ENCODE assay signal across 34 mouse cellular contexts in the genomic region with DNA sequence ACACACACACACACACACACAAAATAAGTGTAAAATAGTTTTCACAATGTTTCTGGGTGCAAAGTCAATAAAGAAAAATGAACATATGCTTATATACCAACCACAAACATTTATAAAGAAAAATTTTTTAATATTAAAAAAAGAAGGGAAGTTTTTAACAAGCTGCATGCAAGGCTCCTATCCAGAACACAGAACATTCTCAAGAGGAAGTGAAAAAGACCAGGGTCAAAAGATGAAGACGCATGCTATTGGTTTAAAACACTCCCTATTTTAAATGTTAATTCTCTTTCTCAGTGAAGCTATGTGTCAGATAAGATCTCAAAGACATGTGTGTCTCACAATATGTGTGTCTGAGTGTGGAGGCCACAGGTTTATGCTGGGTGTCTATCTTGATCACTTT. TPM values are rescaled to one million over a fixed set of nuclear protein-coding genes. Genes with fewer than 3 reads are reported as not detected.
"Had no signal": no experiment of that assay in that cellular context is flagged by ENCODE, and none has a peak within 500 bp of the region (broad histone marks: within the 10 kb centered on the region; RNA-seq: fewer than 3 reads in every experiment).

No protein-coding gene starts in this region.

- H3K36me3 ChIP-seq: limb, embryonic 10.5 days; limb, embryonic 12.5 days; limb, embryonic 13.5 days; limb, embryonic 15.5 days; liver, embryonic 12.5 days; liver, embryonic 13.5 days; liver, embryonic 15.5 days; lung, embryonic 15.5 days; midbrain, embryonic 10.5 days; midbrain, embryonic 12.5 days; midbrain, embryonic 13.5 days; midbrain, embryonic 15.5 days; neural tube, embryonic 12.5 days had no signal

- H3K27ac ChIP-seq: limb, embryonic 10.5 days; limb, embryonic 12.5 days; limb, embryonic 13.5 days; limb, embryonic 15.5 days; liver, embryonic 12.5 days; liver, embryonic 13.5 days; liver, embryonic 14.5 days; liver, embryonic 15.5 days; lung, embryonic 15.5 days; macrophage; midbrain, embryonic 10.5 days; midbrain, embryonic 12.5 days; midbrain, embryonic 13.5 days; midbrain, embryonic 15.5 days; neural tube, embryonic 12.5 days had no signal

- H3K27me3 ChIP-seq: limb, embryonic 13.5 days; limb, embryonic 15.5 days; liver, embryonic 12.5 days; liver, embryonic 13.5 days; liver, embryonic 15.5 days; lung, embryonic 15.5 days; midbrain, embryonic 15.5 days; neural tube, embryonic 12.5 days had no signal

- H3K4me2 ChIP-seq: limb, embryonic 12.5 days; limb, embryonic 13.5 days; limb, embryonic 15.5 days; liver, embryonic 12.5 days; liver, embryonic 13.5 days; liver, embryonic 15.5 days; lung, embryonic 14.5 days; lung, embryonic 15.5 days; midbrain, embryonic 11.5 days; midbrain, embryonic 12.5 days; midbrain, embryonic 13.5 days; midbrain, embryonic 15.5 days; neural tube, embryonic 12.5 days had no signal

- H3K4me3 ChIP-seq: limb, embryonic 10.5 days; limb, embryonic 12.5 days; limb, embryonic 13.5 days; limb, embryonic 15.5 days; liver, embryonic 12.5 days; liver, embryonic 13.5 days; liver, embryonic 15.5 days; lung, embryonic 15.5 days; megakaryocyte, embryonic 14.5 days; midbrain, embryonic 10.5 days; midbrain, embryonic 12.5 days; midbrain, embryonic 13.5 days; midbrain, embryonic 15.5 days; myocyte; neural tube, embryonic 12.5 days had no signal

- DNase-seq: left cerebral cortex, postnatal 4 days; liver; liver, embryonic 13.5 days; liver, postnatal 0 days; lung, adult 18-20 months; lung, adult 2 months; lung, embryonic 14.5 days; lung, postnatal 10 days; lung, postnatal 14 days; lung, postnatal 36 days; lung, postnatal 4 days; midbrain, embryonic 14.5 days had no signal

- H3K4me1 ChIP-seq: limb, embryonic 10.5 days; limb, embryonic 12.5 days; limb, embryonic 13.5 days; limb, embryonic 15.5 days; lung, embryonic 15.5 days; megakaryocyte, embryonic 14.5 days; midbrain, embryonic 12.5 days; midbrain, embryonic 13.5 days; midbrain, embryonic 15.5 days; neural tube, embryonic 12.5 days had no signal

- H3K9ac ChIP-seq: limb, embryonic 12.5 days; limb, embryonic 13.5 days; limb, embryonic 15.5 days; liver, embryonic 12.5 days; liver, embryonic 13.5 days; liver, embryonic 14.5 days; liver, embryonic 15.5 days; liver, postnatal 0 days; lung, embryonic 14.5 days; lung, embryonic 15.5 days; midbrain, embryonic 12.5 days; midbrain, embryonic 13.5 days; midbrain, embryonic 15.5 days; neural tube, embryonic 12.5 days had no signal

- ATAC-seq: liver, embryonic 12.5 days; liver, postnatal 0 days; lung, postnatal 0 days; midbrain, embryonic 13.5 days; midbrain, embryonic 15.5 days; midbrain, embryonic 16.5 days had no signal

- H3K9me3 ChIP-seq: limb, embryonic 10.5 days; limb, embryonic 12.5 days; limb, embryonic 13.5 days; limb, embryonic 15.5 days; liver, embryonic 12.5 days; liver, embryonic 13.5 days; liver, embryonic 15.5 days; lung, embryonic 15.5 days; megakaryocyte, embryonic 14.5 days; midbrain, embryonic 10.5 days; midbrain, embryonic 12.5 days; midbrain, embryonic 13.5 days; midbrain, embryonic 15.5 days; neural tube, embryonic 12.5 days had no signal

RNA-seq across cellular contexts. Expression of a gene that starts 39.0 kb away (rescaled TPM):
- total RNA-seq: left cerebral cortex, postnatal 4 days; megakaryocyte progenitor cell, adult 5-6 weeks; megakaryocyte-erythroid progenitor cell, adult 5-6 weeks had no signal
- polyA plus RNA-seq: limb, embryonic 11.5 days; midbrain, embryonic 10.5 days; midbrain, embryonic 11.5 days; midbrain, embryonic 12.5 days; midbrain, embryonic 14.5 days; myocyte; neural tube, embryonic 12.5 days had no signal
